Mouse (Mus musculus) layer of hippocampus, adult 9-10 months (tissue): ENCODE measurements around the gene Doc2g.

ENCODE experiments used
- DNase-seq: peaks from one replicate; pipeline ENCODE4 v3.0.0; 2022; ENCODE audit warnings: low spot score

The Doc2g gene

DNA sequence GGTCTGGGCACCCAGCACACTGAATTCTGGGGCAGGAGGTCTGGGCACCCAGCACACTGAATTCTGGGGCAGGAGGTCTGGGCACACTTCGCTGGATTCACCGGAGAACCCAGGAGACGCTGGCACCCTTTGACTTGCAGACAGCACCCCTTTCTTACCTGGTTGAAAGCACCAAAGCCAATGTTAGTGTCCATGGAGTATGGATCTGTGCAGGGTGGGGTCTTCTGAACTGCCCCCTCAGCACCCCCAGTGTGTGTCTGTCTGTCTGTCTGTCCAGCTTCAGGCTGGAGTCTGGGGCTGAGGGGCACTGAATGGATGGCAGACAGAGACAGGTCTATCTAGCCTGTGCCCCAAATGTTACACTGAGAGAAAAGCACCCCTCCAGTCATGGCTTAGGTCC lies 11.6 kb upstream of the Doc2g start:
- no peak for DNase-seq

DNA sequence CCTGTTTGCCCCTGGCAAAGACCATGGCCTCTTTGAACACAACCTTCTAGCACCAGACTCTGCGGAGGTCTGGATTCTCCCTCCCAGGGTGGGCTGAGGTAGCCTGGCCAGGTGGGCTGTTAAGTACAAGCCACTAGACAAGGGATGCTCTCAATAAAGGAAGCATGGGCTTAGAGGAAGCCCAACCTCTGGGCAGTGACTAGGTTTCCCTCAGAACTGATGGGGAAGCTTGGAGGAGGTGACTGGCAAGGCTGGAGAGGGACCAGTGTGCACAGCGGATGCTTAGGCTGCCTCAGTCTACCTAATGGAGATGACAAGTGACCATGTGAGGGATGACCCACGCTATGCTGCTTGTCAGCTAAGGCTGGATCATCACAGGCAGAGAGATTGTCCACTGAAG lies 11.1 kb upstream of the Doc2g start:
- DNase-seq, result no peak

DNA sequence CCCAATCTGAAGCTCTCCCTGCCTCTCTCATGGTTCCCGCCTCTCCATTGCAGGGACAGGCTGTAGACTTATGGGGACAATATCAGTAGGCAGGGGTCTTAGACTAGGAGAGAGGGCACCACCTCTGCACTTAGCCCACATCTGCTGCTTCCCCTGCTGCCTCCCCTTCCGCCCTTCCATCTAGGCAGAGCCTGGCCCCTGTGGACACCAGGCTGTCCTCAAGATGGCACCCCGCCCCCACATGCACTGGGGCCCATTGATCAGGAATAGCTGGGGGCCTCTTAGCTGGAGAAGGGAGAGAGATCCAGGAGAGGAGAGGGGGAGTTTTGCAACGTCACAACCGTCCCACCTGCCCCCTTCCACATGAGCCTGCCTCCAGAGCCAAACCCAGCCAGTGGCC lies 10.7 kb upstream of the Doc2g start, which contains the start of gene Tbx10:
Gene Tbx10 (plus strand): TSS at position 337 of the 400 bp plus-strand sequence.
- DNase-seq, result no peak

DNA sequence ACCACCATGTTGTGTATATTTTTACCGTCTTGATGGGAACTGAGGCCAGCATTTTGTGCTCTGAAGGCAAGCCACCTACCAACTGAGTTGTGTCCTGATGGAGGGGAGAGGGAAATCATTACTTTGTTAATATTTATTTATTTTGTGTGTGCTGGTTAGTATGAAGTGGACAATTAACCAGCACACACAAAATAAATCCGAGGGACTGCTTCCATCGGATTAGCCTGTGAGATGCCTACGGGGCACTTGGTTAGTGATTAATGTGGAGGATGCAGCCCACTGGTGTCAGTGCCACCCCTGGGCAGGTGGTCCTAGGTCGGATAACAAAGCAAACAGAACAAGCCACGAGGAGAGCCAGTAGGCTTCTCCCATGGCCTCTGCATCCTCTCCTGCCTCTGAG lies 8.2 kb upstream of the Doc2g start:
- no peak for DNase-seq

DNA sequence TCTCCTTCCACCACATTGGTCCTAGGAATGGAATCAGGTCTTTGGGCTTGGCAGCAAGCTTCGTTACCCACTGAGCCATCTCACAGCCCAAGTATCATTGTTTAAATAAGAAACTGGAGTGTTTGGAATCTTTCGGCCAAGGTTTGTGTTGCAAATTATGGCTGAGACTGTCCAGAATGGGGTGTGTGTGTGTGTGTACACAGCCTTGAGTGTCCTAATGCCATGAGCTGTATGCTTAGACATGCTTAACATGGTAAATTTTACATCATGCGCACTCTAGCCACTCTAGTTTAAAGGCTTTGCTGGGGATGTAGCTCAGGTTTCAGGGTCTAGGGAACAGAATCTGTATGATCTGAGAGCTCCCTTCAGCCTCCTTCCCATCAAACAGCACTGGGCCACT lies 7.6 kb upstream of the Doc2g start:
- no peak for DNase-seq

DNA sequence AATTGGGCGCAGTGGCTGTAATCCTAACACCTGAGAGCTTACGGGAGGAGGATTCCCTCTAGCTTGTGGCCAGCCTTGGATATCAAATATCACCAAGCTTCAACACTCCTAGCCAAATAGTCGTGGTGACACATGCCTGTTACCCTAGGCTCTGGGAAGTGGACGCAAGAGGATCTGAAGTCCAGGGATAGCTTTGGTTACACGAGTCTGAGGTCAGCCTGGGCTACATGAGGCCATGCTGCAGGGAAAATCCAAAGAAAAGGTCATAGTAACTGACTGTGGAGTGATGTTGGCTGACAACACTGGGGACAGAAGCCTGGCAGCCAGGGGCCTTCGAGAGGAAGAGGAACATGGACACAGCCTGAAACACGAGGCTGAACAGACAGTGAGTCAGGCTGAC lies 7.0 kb upstream of the Doc2g start:
- DNase-seq, result no peak

DNA sequence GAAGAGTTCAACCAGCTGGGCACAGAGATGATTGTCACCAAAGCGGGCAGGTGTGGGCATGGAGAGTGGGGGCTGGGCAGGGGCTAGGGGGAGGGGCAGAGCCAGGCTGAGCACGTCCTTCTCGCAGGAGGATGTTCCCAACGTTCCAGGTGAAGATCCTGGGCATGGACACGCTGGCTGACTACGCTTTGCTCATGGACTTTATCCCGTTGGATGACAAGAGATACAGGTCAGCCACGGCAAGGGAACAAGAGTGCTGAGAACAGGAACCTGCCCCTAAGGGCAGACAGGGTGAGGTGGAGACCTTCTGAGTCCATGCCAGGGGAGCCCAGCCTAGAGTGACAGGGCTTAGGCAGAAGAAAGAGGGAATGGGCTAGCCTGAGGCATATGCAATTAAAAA lies 6.4 kb upstream of the Doc2g start:
- no peak for DNase-seq

DNA sequence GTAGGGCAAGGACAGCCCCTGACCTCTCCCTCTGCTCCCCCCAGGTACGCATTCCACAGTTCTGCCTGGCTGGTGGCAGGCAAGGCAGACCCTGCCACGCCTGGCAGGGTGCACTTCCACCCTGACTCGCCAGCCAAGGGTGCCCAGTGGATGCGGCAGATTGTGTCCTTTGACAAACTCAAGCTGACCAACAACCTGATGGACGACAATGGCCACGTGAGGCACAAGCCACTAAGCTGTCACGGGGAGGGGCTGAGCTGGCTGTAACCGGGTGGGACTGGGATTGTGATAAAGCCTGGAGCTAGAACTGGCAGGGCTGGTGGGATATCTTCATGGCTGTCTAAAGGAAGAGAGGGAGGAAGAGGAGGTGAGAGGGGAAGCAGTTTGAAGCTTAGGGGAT lies 5.9 kb upstream of the Doc2g start:
- DNase-seq, result no peak

DNA sequence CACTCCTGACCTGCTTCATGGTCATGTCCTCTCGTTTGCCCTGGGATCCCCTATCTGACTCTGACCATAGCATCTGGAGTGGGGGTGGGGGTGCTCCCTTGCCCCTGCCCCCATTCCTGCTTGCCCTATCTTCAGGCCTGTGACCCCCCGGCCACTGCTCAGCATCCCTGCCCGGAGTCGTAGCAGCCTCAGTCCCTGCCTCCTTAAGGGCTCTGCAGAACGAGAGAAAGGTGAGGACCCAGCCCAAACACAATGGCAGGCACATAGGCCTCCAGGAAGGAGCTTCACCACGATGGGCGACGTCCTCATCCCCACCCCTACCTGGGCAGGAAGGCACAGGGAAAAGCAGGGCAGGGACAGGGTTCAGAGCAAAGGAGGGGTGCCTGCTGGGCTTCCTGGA lies 4.8 kb upstream of the Doc2g start:
- DNase-seq, result no peak

DNA sequence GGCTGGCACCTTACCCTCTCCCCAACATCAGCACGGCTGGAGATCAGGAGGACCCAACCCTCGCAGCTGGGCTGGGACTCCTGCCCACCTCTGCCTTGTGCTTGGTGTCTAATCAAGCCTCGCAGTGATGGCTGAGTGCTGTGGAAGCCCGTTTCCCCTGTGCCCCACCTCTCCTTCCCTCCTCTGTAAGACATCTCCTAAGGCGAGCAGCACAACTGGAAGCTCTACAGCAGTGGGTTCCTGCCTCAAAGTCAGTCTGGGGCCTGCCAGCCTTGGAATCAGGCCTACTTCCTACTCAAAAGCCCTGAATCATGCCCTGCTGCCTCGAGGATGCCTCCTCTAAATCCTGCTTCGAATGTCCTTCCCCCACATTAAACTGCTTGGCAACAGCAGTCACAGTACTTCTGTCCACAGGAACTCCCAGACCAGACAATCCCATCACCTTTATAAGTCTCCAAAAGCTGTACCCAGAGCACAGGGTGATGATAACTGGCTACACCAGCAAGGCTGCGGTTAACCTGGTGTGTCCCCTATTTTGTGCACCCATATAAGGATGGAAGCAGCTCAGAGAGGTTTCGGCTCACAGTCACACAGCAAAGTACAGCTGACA lies 3.9 kb upstream of the Doc2g start:
- DNase-seq, result no peak

DNA sequence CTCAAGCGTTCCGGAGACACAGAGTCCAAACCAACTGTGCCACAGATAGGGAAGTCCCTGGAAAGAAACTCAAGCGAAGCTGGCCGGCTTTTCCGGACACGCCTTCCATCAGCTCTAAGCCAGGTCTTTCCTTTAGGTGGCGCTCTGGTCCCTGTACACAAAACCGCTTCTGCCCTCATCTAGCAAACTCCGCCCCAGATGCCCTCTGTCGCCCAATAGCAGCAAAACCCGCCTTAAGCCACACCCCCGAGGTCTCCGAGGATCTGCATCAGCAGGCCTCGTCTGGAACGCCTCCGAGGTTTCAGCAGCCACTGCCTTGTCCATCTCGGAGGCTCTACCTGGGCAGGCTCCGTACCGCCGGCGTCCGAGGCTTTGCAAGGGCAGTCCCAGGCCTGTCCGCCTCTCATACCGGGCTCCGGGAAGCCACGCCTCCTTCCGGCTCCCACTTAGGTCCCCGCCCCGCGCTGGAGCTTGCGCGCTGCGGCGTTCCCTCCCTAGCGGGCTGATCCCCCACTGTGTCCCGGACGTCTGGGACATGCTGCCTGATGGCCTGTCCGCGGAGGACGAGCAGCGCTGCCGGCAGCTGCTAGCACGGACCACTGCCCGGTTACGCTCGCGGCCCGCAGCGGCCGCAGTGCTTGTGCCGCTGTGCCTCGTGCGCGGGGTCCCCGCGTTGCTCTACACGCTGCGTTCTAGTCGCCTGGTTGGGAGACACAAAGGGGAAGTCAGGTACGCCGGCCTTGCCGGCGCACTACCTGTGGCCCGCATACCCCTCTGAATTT lies 2.8 kb upstream of the Doc2g start, which contains the start of the genes Nudt8 and Gm49405:
Gene Nudt8 (plus strand): TSS at position 462 of the 782 bp plus-strand sequence.
Gene Gm49405 (plus strand): TSS at position 508 of the 782 bp plus-strand sequence.
- DNase-seq, result peak; percentile 98

DNA sequence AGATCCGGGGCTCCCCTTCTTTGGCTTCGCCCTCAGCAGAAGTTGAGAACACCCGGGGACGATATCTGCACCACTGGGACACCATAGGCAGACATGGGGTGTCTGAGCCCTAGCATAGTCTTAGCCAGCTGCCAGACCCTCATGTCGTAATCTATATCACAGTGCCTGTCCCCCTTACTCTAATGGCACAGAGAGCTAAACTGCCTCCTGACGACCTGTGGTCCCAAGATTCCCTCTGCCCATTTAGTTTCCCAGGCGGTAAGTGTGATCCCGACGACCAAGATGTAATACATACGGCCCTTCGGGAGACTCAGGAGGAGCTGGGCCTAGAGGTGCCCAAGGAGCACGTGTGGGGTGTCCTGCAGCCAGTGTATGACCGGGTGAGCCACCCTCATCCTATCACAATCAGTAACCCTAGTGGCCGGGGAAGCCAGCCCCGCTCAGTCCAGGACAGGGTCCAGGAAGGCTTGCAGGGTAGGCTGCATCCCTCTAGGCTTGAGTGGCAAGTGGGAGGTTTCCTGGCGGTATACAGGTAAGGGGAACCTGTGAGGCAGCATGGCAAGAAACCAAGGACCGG lies 2.1 kb upstream of the Doc2g start:
- DNase-seq, result no peak

DNA sequence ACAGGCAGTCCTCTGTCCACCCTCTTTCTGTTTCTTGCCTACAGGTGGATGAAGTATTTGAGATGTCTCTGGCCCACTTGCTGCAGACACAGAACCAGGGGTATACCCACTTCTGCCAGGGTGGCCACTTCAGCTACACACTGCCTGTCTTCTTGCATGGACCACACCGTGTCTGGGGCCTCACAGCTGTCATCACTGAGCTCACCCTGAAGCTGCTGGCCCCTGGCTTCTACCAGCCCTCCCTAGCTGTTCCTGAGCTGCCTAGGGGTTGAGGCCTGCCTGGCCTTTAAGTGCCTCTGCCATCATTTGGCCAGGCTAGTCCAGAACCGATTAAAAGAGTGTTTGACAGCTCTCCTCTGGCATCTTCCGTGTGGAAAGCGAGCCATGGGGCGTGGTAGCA lies 1.4 kb upstream of the Doc2g start:
- no peak for DNase-seq

DNA sequence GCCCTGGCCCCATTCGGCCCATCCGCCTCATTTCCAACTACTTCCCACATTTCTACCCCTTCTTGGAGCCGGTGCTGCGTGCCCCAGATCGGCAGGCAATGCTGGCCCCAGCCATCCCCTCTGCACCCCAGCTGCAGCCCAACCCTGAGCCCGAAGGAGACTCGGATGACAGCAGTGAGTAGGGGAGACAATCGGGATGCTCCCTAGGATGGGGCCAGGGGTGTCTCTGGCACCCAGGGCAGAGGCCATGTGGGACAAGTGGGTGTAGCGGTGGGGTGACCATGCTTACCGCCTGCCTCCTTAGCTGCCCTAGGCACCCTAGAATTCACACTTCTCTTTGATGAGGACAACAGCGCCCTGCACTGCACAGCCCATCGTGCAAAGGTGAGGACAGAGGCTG lies 528 bp downstream of the Doc2g start:
- no peak for DNase-seq

DNA sequence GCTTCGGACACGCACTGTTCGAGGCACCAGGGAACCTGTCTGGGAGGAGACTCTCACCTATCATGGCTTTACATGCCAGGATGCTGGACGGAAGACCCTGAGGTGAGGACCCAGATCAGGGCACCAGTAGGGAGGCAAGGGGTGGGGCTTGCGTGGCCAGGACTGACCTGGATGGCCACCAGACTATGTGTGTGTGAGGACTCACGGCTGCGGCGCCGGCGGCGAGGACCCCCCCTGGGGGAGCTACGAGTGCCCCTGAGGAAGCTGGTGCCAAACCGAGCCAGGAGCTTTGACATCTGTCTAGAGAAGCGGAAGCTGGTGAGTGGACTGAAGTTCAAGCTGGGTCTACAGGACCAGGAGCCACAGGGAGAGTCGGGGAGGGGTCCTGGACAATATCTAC lies 1.2 kb downstream of the Doc2g start:
- no peak for DNase-seq

DNA sequence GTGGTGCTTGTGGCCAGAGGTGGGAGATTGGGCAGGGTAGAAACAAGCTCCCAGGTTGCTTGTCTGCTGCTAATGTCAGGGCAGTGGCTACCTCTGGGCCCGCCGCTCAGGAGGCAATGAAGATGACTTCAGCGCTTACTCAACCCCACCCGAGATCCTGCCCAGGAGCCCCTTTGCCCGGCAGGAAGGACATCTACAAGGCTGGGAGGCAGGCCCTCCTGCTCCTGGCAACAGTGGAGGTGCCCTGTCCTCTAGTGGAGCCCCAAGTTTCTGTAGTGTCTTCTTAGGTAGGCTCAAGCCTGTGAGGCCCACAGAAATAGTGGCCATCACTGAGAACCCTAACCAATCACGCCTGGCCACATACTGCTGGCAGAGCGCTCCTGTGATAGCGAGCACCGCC lies 2.0 kb downstream of the Doc2g start:
- DNase-seq, result no peak

DNA sequence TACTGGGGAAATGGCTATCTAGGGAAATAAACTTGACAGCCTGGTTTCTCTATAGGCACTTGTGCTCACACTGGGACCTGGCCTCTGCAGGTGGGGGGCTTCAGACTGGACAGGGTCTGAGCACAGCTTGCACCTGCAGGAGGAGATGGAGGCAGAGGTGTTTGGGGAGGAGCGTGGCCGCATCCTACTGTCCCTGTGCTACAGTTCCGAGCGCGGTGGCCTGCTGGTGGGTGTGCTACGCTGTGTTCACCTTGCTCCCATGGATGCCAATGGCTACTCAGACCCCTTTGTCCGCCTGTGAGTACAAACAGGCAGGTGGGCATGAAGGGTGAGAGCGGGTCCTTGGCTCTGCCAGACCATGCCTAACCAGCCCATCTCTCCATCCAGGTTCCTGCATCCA lies 2.9 kb downstream of the Doc2g start:
- DNase-seq, result no peak

DNA sequence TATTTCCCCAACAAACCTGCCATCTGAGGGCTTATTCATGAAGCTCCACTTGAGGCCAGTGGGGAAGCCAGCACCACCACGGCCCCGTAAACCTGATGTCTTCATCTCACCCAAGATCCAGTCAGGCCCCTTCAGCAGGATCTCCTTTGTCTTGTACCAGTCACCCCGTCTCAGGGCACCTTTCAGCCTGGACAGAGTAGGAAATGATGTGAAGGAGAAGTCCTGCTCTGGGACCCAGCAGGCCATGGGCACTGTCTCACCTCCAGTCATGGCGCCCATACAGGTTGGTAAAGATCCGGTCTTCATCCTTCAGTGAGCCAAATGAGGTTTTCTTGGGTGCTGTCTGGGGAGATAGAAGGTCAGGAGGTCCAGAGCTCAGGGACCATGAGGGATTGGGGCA lies 8.0 kb downstream of the Doc2g start:
- no peak for DNase-seq

DNA sequence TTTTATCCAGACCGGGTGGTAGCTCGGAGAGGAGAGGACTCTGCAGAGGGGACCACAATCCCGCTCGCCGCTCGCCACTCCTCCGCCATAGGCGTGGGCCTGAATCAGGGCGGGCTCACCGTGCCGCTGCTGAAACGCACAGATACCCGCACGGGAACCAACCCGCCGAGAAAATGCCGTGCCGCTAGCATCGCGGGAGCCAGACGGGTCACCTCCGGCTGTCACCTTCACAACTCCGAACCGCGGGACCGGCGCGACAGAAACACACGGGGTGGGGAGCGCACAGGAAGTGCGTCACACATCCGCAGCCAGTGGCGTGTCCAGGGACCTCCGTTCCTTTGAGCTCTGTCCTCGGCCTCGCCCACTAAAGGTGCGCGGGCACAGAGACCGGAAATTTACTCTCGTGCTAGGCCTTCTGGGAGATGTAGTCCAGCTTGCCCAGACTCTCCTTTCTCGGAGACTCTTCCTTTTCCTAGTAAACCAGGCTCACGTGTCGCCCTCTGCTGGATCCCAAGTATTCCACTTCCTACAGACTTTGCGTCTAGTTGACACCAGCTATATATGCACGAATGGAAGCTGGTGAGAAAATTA lies 9.4 kb downstream of the Doc2g start, which contains the start of gene Ndufv1:
Gene Ndufv1 (minus strand): TSS at position 375 of the 591 bp plus-strand sequence.
- peak; percentile 94 for DNase-seq

DNA sequence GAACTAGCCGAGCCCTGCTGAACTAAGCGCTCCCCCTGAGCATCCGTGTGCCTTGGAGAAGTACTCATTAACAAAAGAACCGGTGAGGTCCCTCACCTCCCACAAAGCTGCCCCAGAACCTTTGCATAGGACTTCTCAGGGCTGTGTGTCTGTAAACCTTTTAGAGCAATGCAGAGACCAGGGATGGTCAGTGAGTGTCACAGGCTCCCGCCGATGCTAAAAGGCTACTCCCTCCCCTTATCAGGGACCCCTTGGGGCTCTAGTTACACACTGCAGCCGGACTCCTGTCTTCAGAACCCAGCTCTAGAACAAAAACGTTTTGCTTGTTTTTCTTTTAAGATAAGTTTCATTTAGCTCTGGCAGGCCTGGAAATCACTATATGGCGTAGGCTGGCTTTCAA lies 10.0 kb downstream of the Doc2g start:
- DNase-seq, result no peak

DNA sequence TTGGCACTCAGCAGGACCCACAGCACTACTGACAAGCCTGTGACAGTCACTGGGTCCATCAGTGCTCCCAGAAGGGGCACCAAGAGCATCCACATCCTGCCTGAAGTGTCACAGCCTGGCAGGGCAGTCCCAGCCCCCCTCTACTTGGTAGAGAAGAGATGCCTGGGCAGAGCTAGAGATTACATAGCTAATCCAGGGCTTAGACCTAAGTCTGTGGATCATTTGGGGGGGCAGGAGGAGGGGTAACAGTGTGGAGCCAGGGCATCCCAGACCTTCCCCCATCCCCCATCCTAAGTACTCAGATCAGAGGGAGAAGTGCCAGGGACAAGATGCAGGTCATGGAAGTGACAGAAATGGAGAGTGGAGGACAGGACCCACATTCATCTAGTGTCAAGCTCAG lies 11.7 kb downstream of the Doc2g start:
- no peak for DNase-seq

DNA sequence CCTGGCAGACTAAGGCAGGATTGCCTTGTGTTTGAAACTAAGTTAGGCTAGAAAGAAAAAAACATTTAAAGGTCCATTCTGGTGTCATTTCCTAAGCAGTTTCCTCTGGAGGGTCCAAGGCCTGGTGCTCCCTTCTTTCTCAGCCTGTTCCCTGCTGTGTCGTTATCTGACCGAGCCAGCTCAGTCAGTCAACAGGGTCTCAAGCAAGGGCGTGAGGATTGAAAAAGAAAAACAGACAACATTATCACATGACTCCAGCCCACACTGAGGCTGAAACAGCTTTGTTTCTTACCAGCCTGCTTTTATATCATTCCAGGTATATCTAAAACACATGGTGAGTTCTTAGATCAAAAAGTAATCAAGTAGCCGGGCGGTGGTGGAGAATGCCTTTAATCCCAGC lies 12.5 kb downstream of the Doc2g start:
- no peak for DNase-seq
